Mouse (Mus musculus) right cerebral cortex, postnatal 36 days (tissue): ENCODE data around the gene Phtf2.

ENCODE experiments used
- DNase-seq, 2 experiments: peaks; one replicate each; pipeline ENCODE4 v3.0.0; 2022; ENCODE audit warnings: low spot score in 2 of 2, mixed read lengths in 1 of 2

Phtf2 gene

GRCm38 (mm10) chr5:20881915-20882800 lies at the start of gene Phtf2, which contains the start of gene Tmem60:
Gene Phtf2 (minus strand): TSS chr5:20882124.
Gene Tmem60 (plus strand): TSS chr5:20882191.
- peak; percentile 99 for DNase-seq

GRCm38 (mm10) chr5:20931300-20931699 lies 49.4 kb upstream of the Phtf2 start:
- no peak for DNase-seq

GRCm38 (mm10) chr5:20930430-20930829 lies 48.5 kb upstream of the Phtf2 start:
- no peak for DNase-seq

GRCm38 (mm10) chr5:20929669-20930151 lies 47.8 kb upstream of the Phtf2 start:
- DNase-seq: no peak

- no peak for DNase-seq
These were observed 43.5 kb upstream of the Phtf2 start for GRCm38 (mm10) chr5:20925451-20925850.

GRCm38 (mm10) chr5:20924608-20925007 lies 42.7 kb upstream of the Phtf2 start:
- no peak for DNase-seq

GRCm38 (mm10) chr5:20919566-20919965 lies 37.6 kb upstream of the Phtf2 start:
- DNase-seq: no peak

GRCm38 (mm10) chr5:20918967-20919366 lies 37.0 kb upstream of the Phtf2 start:
- no peak for DNase-seq

GRCm38 (mm10) chr5:20913372-20914275 lies 31.7 kb upstream of the Phtf2 start:
- peak; percentile 41 to 45 for DNase-seq

GRCm38 (mm10) chr5:20911741-20912140 lies 29.8 kb upstream of the Phtf2 start:
- no peak for DNase-seq

GRCm38 (mm10) chr5:20906191-20906590 lies 24.3 kb upstream of the Phtf2 start:
- DNase-seq: no peak

GRCm38 (mm10) chr5:20905437-20905836 lies 23.5 kb upstream of the Phtf2 start:
- DNase-seq: no peak

GRCm38 (mm10) chr5:20904647-20905046 lies 22.7 kb upstream of the Phtf2 start:
- DNase-seq: no peak

- DNase-seq: no peak
These were observed 15.7 kb upstream of the Phtf2 start for GRCm38 (mm10) chr5:20897446-20898167.

GRCm38 (mm10) chr5:20884036-20884620 lies 2.2 kb upstream of the Phtf2 start:
- no peak for DNase-seq

GRCm38 (mm10) chr5:20880797-20881775 lies 838 bp downstream of the Phtf2 start:
- peak; percentile 32 to 46 for DNase-seq

GRCm38 (mm10) chr5:20880386-20880785 lies 1.5 kb downstream of the Phtf2 start:
- DNase-seq: no peak

GRCm38 (mm10) chr5:20876934-20877426 lies 4.9 kb downstream of the Phtf2 start:
- no peak for DNase-seq

- no peak for DNase-seq
These were observed 8.8 kb downstream of the Phtf2 start for GRCm38 (mm10) chr5:20873146-20873545.
